Comparison of ENCODE assay signal across 8 mouse cellular contexts in genomic region chr2:5063299-5064205, GRCm38 (mm10). TPM values are rescaled to one million over a fixed set of nuclear protein-coding genes. Genes with fewer than 3 reads are reported as not detected.
DNase-seq lines count a peak whose midpoint lies in the region; ATAC-seq and TF ChIP-seq lines count a peak whose summit lies in the region.

Optn (minus strand) TSS chr2:5064051.

- H3K4me2 ChIP-seq in kidney, embryonic 15.5 days, result peak within 1 kb of the TSS; percentile 96
- peak within 1 kb of the TSS; percentile 94 for H3K4me2 ChIP-seq in limb, embryonic 15.5 days
- peak within 1 kb of the TSS; percentile 79 for H3K4me2 ChIP-seq in midbrain, postnatal 0 days (ENCODE audit: low read depth, low read length, poor library complexity, severe bottlenecking)

- no peak within 1 kb of the TSS for H3K27ac ChIP-seq in bone marrow macrophage, adult 2 months (ENCODE audit: insufficient read depth, low read depth, low read length)
- H3K27ac ChIP-seq in embryonic fibroblast, embryonic 13.5 days (ENCODE audit: insufficient read depth, low read length), result no peak within 1 kb of the TSS
- peak within 1 kb of the TSS; percentile 82 for H3K27ac ChIP-seq in heart, embryonic 10.5 days
- peak within 1 kb of the TSS; percentile 49; the same call in 1 of the 2 replicates for H3K27ac ChIP-seq in kidney, embryonic 15.5 days
- H3K27ac ChIP-seq in limb, embryonic 15.5 days, result no peak within 1 kb of the TSS
- peak within 1 kb of the TSS; percentile 80 for H3K27ac ChIP-seq in midbrain, postnatal 0 days (ENCODE audit: low read depth, low read length)

- peak within 1 kb of the TSS; percentile 55 for H3K9ac ChIP-seq in kidney, embryonic 15.5 days
- peak within 1 kb of the TSS; percentile 50 for H3K9ac ChIP-seq in limb, embryonic 15.5 days
- peak within 1 kb of the TSS; percentile 74 for H3K9ac ChIP-seq in midbrain, postnatal 0 days (replicated peaks; ENCODE audit: low read length, poor library complexity, severe bottlenecking)

- no peaks in the 10 kb centered on the region for H3K27me3 ChIP-seq in heart, embryonic 10.5 days (ENCODE audit: insufficient read depth, poor library complexity, severe bottlenecking)
- peaks cover 7% of the 10 kb centered on the region; the same call in 1 of the 2 replicates for H3K27me3 ChIP-seq in kidney, embryonic 15.5 days
- peaks cover 5% of the 10 kb centered on the region; the same call in 1 of the 2 replicates for H3K27me3 ChIP-seq in limb, embryonic 15.5 days
- H3K27me3 ChIP-seq in midbrain, postnatal 0 days (ENCODE audit: insufficient read depth, low read length), result no peaks in the 10 kb centered on the region

- no peaks in the 10 kb centered on the region for H3K36me3 ChIP-seq in heart, embryonic 10.5 days
- H3K36me3 ChIP-seq in kidney, embryonic 15.5 days, result no peaks in the 10 kb centered on the region
- no peaks in the 10 kb centered on the region for H3K36me3 ChIP-seq in limb, embryonic 15.5 days
- H3K36me3 ChIP-seq in midbrain, postnatal 0 days (ENCODE audit: insufficient read depth, low read length), result no peaks in the 10 kb centered on the region

- no peak for TF ChIP-seq CTCF in bone marrow macrophage, adult 2 months (IDR thresholded peaks at IDR 0.05; ENCODE audit: low read depth, low read length)
- no peak for TF ChIP-seq CTCF in embryonic fibroblast, embryonic 13.5 days (IDR thresholded peaks at IDR 0.05; ENCODE audit: borderline replicate concordance, insufficient read depth, low read length)
- no peak for TF ChIP-seq CTCF in midbrain, postnatal 0 days (IDR thresholded peaks at IDR 0.05)

- peak within 1 kb of the TSS; percentile 64 for H3K4me3 ChIP-seq in bone marrow macrophage, adult 2 months (ENCODE audit: insufficient read depth, low read length)
- H3K4me3 ChIP-seq in embryonic fibroblast, embryonic 13.5 days (ENCODE audit: insufficient read depth, low read length), result peak within 1 kb of the TSS; percentile 89
- peak within 1 kb of the TSS; percentile 67 for H3K4me3 ChIP-seq in heart, embryonic 10.5 days
- H3K4me3 ChIP-seq in kidney, embryonic 15.5 days (replicated peaks), result peak within 1 kb of the TSS; percentile 67
- H3K4me3 ChIP-seq in limb, embryonic 15.5 days, result peak within 1 kb of the TSS; percentile 66
- peak within 1 kb of the TSS; percentile 75 for H3K4me3 ChIP-seq in midbrain, postnatal 0 days (ENCODE audit: low read depth, low read length)

- TF ChIP-seq POLR2A in bone marrow macrophage, adult 2 months (IDR thresholded peaks at IDR 0.05; ENCODE audit: borderline replicate concordance, low read depth, low read length), result no peak
- TF ChIP-seq POLR2A in embryonic fibroblast, embryonic 13.5 days (IDR thresholded peaks at IDR 0.05; ENCODE audit: low read depth, low read length), result peak; percentile 50

- DNase-seq in 3134 (ENCODE audit: extremely low read depth, insufficient read length, low spot score), result peak; percentile 90
- DNase-seq in heart, embryonic 10.5 days (ENCODE audit: low spot score), result peak; percentile 94
- peak; percentile 88 for DNase-seq in midbrain, postnatal 0 days (ENCODE audit: low spot score)
- DNase-seq in spleen, postnatal 10 days (ENCODE audit: low spot score in 2 of 2), result peak; percentile 93 to 94

- peak; percentile 93 for ATAC-seq in kidney, embryonic 15.5 days (replicated peaks; ENCODE audit: low FRiP score)
- peak; percentile 71; the same call in 1 of the 2 replicates for ATAC-seq in limb, embryonic 15.5 days (ENCODE audit: insufficient number of reproducible peaks, low FRiP score, low TSS enrichment, low read depth)
- ATAC-seq in midbrain, postnatal 0 days (ENCODE audit: low FRiP score), result peak; percentile 91

- no peaks in the 10 kb centered on the region for H3K9me3 ChIP-seq in heart, embryonic 10.5 days
- no peaks in the 10 kb centered on the region for H3K9me3 ChIP-seq in kidney, embryonic 15.5 days (replicated peaks)
- no peaks in the 10 kb centered on the region for H3K9me3 ChIP-seq in limb, embryonic 15.5 days
- H3K9me3 ChIP-seq in midbrain, postnatal 0 days (ENCODE audit: low read length), result no peaks in the 10 kb centered on the region

- H3K4me1 ChIP-seq in bone marrow macrophage, adult 2 months (ENCODE audit: control insufficient read depth, insufficient read depth, low read length), result peaks cover 4% of the 10 kb centered on the region; the same call in 1 of the 2 replicates
- no peaks in the 10 kb centered on the region; the same call in 1 of the 2 replicates for H3K4me1 ChIP-seq in embryonic fibroblast, embryonic 13.5 days (ENCODE audit: control insufficient read depth, insufficient read depth, low read length)
- peaks cover 5% of the 10 kb centered on the region; the same call in 1 of the 2 replicates for H3K4me1 ChIP-seq in heart, embryonic 10.5 days
- peaks cover 16% of the 10 kb centered on the region for H3K4me1 ChIP-seq in kidney, embryonic 15.5 days
- peaks cover 13% of the 10 kb centered on the region for H3K4me1 ChIP-seq in limb, embryonic 15.5 days
- H3K4me1 ChIP-seq in midbrain, postnatal 0 days (ENCODE audit: insufficient read depth, low read length), result no peaks in the 10 kb centered on the region; the same call in 1 of the 2 replicates

- 1% methylated on average over 63 of the region's 63 CpGs for WGBS in heart, embryonic 10.5 days
- 2% methylated on average over 63 of the region's 63 CpGs for WGBS in kidney, embryonic 15.5 days
- WGBS in limb, embryonic 15.5 days, result 2% methylated on average over 63 of the region's 63 CpGs
- WGBS in midbrain, postnatal 0 days, result 2% methylated on average over 57 of the region's 63 CpGs

RNA-seq across cellular contexts. Expression of gene Optn, which starts in this region (rescaled TPM):
- 11.6 and 13.6 TPM in 2 replicates for polyA plus RNA-seq in bone marrow macrophage, adult 2 months (2012; ENCODE audit: insufficient read depth, insufficient read length, missing spikeins)
- polyA plus RNA-seq in embryonic fibroblast, embryonic 13.5 days (2011; ENCODE audit: insufficient read length, low read depth, missing spikeins), result 10.4 and 12.9 TPM in 2 replicates
- polyA plus RNA-seq in heart, embryonic 10.5 days (2016; fragmentation: Nextera tagmentation; extraction: Ambion mirVana), result 10.0 and 13.2 TPM in 2 replicates
- 10.9 and 12.5 TPM in 2 replicates for polyA plus RNA-seq in kidney, embryonic 15.5 days (2015; fragmentation: Nextera tagmentation; extraction: Ambion mirVana)
- polyA plus RNA-seq in limb, embryonic 15.5 days (2015; fragmentation: Nextera tagmentation; extraction: Ambion mirVana), result 6.4 and 6.9 TPM in 2 replicates
- total RNA-seq in midbrain, postnatal 0 days (2014; rRNA removed), result 25.2 and 35.0 TPM in 2 replicates
- polyA plus RNA-seq in midbrain, postnatal 0 days (2015; fragmentation: Nextera tagmentation; extraction: Ambion mirVana), result 28.5 and 28.7 TPM in 2 replicates

Comparison
In these comparisons a context has a peak if more than half of its experiments do, and no peak if none do; other contexts are left out.
1. H3K27ac ChIP-seq: peak in heart, embryonic 10.5 days (single experiment), kidney, embryonic 15.5 days (single experiment) and midbrain, postnatal 0 days (single experiment); none in bone marrow macrophage, adult 2 months (single experiment), embryonic fibroblast, embryonic 13.5 days (single experiment) and limb, embryonic 15.5 days (single experiment).
2. Peak in every context shown above with its lines, with median percentiles within 50 percentile points of each other: DNase-seq, H3K4me3 ChIP-seq, ATAC-seq, H3K4me2 ChIP-seq and H3K9ac ChIP-seq.